Mouse (Mus musculus): ENCODE results near the gene Taf4.

Gene Taf4

DNA sequence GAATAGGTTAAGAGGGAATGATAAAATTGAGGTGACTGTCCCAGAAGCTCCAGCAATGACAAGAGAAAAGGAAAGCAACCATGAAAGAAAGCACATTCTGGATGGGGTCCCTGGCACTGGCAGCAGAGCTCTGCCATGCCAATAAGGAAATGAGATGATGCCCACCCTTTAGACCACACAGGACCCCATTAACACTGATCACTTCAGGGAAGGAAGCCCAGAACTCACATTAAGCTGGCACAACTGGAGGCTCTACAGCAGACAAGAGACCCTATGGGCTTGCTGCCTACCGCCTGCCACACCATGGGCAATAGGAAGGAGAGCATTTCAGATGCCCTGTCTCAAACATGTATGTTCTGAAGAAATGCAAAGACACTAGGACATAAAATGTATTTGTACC lies 34.8 kb downstream of the Taf4 start:
- no peak for DNase-seq (ENCODE audit: low spot score in 2 of 2)

- no peak for DNase-seq (ENCODE audit: low spot score in 2 of 2)
Measured at GRCm38 (mm10) chr2:179937091-179937490, 39.4 kb downstream of the Taf4 start.

DNA sequence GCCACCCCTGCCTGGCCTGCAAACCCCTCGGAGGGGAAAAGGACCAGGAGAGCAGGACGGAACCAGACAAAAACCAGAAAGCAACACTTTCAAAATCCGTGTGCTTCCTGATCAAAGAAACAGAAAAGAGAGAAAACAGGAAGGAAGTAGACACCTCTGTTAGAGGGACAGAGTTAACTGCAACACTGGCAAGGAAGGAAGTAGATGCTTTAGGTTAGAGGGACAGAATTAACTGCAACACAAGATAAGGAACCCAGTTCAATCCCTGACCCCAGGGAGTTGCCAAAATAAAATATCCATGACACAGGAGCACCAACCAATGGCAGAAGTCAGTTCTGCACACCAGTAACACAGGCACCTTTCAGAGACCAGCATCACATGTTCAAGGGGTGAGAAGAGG lies 42.3 kb downstream of the Taf4 start:
- DNase-seq (ENCODE audit: low spot score in 2 of 2) = no peak

DNA sequence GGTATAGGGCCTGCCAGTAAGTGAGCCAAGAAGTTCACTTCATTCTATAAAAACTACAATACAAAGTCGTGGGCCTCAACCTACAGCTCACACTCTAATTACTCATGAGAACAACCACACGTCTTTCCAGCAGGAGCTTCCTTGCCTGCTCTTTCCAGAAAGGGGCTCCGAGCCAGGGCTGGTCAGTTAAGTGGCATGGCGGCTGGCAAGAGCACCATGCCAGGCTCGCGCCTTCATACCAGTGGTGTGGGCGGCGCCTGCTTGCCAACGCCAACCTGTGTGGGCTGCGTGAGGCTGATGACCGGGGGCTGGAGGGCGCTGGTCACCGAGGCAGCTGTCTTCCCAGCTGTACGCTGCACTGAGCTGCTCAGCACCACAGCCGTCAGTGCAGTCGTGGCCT lies 44.7 kb downstream of the Taf4 start:
- no peak for DNase-seq (ENCODE audit: low spot score in 2 of 2)

- no peak for DNase-seq (ENCODE audit: low spot score in 2 of 2)
Measured at GRCm38 (mm10) chr2:179929166-179929565, 47.3 kb downstream of the Taf4 start.

GRCm38 (mm10) chr2:179924038-179924437 lies 52.4 kb downstream of the Taf4 start:
- no peak for DNase-seq (ENCODE audit: low spot score in 2 of 2)

- DNase-seq (ENCODE audit: low spot score in 2 of 2) = no peak
Measured at GRCm38 (mm10) chr2:179921021-179921653, 55.3 kb downstream of the Taf4 start.

DNA sequence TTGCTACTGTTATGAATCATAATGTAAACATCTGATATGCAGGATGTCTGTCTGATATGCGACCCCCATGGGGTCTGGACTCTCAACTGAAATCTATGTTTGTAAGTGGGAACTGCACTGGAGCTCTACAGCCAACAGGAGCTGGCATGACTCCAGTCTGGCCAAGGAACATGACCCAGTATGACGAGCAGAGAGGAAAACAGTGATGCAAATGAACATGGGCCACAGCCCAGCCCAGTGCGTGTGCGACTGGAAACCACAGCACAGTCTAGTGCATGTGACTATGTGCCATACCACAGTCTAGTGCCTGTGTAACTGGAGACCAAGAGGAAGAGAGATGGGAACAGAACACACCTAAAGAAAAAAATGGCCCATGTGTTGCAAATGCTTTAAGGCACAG lies 56.4 kb downstream of the Taf4 start:
- DNase-seq (ENCODE audit: low spot score in 2 of 2) = peak; percentile 12 to 56

DNA sequence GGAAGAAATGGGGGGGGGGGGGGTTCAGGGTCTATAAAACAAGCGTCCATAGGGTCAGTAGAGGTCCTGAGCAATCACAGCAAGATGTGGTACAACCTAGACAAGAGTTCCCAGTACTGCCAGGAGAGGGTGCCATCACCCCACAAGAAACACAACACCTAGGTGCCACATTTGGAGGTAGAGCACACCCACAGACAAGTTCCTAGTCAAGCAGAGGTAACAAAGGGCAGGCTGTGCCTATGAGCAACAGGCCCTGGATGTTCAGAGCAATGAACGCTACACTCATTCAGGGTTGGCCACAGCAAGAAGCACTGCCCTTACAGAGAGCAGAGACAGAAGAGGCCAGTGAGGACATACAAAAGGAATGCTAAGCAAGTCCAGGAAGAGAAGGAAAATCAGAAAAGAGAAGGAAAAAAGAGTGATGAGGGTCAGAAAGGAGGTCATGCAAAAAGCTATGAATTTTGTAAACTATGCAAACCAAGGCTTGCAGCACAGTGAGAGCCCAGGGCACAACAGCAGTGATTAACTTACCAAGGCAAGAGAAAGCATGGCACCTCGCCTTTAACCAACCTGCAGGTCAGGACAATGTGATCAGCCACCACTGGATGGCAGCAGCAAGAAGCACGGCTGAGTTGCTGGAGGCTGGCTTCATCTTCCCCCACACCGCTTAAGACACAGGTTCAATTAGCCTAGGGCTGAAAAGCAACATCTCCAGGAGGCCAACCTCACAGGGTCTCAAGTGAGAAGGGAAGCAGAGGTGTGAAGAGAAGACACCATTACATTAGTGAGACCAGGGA lies 59.4 kb downstream of the Taf4 start:
- DNase-seq (ENCODE audit: low spot score in 2 of 2) = peak; percentile 73 to 75

GRCm38 (mm10) chr2:179914246-179914645 lies 62.2 kb downstream of the Taf4 start:
- DNase-seq (ENCODE audit: low spot score in 2 of 2) = no peak

DNA sequence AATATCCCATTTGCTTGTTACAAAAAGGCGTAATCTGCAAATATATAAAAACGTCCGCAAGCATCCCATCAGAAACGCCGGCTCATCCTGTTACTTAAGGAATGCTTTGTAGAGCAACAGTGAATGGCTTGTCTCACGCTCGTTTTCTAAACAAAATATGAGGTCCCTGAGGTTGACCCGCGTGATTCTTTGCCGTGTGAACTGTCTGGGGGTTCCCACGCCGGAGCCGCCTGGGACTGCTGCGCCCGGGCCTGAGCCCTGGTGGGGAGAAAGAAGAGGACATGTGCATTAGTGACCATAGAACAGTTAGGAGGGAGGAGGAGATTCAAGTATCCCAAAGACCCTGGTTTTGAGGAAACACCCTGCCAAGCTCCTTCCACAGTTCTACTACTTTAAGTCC lies 63.1 kb downstream of the Taf4 start:
- no peak for DNase-seq (ENCODE audit: low spot score in 2 of 2)

DNA sequence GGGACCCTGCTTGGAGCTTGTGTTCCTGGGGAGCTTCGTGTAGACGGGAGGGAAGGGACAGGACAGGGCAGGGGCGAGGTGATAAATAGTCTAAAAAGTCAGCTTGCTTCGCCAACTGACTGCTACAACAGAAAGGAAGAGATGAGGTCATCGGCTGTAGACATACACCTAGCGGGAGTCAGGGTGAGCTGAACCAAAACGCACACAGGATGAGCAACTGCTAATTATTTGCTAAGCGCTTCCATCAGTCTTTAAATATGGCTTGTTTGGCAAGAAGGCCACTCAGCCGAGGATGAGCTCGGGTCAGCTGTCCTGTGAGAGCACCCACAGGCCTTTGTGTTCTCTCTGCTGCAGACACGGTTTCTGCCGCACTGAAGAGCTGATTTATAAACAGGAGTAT lies 63.5 kb downstream of the Taf4 start:
- no peak for DNase-seq (ENCODE audit: low spot score in 2 of 2)

DNA sequence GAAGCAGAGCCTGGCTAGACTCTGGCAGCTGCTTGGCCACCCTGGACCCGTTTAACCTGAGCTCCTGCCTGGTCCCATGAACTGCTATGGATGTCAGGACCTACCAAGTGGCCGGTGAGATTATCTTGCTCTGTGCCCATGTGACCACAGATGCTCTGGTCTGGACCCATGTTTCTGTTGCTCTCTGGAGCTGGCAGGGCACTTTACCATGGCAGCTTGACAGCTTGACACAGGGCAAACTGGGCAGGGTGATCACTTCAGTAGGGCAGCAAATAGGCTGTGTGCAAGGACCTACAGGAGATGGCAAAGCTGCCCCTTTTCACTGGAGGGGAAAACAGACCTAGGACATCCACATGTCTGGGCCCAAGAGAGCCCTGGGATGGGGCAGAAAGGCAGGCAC lies 79.5 kb downstream of the Taf4 start:
- DNase-seq (ENCODE audit: low spot score in 2 of 2) = no peak

DNA sequence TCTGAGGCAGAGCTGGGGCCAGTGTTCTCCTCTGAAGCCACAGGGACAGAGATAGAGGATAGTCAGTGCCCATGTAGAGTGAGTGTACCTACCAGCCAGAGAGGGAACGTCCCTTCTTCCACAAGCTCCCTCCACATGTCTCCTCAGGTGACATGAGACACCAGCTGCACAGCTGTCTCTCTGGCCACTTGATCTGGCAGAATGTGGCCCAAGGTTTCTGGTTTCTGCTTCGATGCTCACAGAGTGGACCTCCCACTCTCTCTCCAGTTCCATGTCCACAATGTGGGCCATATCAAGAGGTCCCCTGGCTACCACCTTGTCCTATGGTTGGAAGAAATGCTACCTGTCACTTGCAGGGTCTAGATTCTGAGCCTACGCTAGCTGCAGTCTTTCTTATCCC lies 85.4 kb downstream of the Taf4 start:
- no peak for DNase-seq (ENCODE audit: low spot score in 2 of 2)

DNA sequence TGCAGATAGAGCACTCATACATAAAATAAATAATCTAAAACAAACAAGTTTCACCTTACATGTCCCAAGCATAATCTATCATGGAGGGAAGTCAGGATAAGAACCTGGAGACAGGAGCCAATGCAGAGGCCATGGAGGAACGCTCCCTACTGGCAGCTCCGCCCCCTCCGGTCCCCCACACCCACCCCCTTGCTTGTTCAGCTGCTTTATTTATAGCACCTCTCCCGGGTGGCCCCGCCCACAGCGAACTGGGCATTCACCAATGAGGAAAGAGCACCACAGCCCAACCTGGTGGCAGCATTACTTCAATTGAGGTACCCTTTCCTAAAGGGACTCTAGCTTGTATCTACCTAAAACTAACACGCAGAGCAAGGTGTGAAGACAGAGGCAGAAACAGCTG lies 91.9 kb downstream of the Taf4 start:
- DNase-seq (ENCODE audit: low spot score in 2 of 2) = no peak

GRCm38 (mm10) chr2:179877551-179878215 lies 98.8 kb downstream of the Taf4 start:
- peak in 1 of 2 experiments; percentile 9 for DNase-seq (ENCODE audit: low spot score in 2 of 2)

- DNase-seq (ENCODE audit: low spot score in 2 of 2) = peak; percentile 33 to 43
Measured at GRCm38 (mm10) chr2:179875147-179875546, 101.3 kb downstream of the Taf4 start.

DNA sequence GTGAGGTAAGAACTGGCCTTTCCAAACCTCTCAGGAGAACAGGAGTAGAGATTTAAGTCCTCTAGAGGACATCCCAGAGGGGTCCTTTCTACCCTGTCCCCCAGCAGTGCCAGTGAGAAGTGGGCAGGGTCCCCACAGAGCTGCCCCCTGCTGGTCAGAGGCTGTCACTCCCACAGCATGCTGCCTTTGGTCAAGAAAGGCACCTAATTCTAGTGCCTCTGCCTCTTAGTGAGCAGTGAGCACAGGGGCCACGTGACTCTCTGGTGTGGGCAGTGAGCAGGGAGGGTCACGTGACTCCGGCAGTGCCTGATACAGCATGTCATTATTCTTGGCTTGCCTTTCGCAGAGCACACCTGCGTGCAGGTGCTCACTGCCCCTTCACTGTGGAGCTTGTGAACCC lies 103.1 kb downstream of the Taf4 start:
- peak; percentile 5 to 30 for DNase-seq (ENCODE audit: low spot score in 2 of 2)

- no peak for DNase-seq (ENCODE audit: low spot score in 2 of 2)
Measured at GRCm38 (mm10) chr2:179872724-179873123, 103.7 kb downstream of the Taf4 start.

DNA sequence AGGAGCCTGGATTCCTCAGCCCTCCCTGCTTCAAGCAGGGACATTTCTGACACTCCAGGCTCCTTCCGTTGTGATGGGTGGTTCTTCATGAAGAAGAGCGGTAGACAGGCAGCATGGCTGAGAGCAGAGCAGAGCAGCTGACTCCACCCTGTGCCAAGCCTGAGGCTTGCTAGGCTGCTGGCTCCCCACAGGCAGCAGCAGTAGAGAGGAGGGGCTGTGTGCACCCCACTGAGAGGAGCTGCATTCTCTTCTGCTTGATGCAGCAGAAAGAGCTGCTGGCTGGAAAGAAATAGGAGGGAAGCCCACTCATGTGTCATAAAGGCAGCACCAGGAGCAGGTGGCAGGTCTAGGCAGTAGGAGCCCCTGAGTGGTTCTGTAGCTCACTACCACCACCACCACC lies 106.6 kb downstream of the Taf4 start:
- no peak for DNase-seq (ENCODE audit: low spot score in 2 of 2)

DNA sequence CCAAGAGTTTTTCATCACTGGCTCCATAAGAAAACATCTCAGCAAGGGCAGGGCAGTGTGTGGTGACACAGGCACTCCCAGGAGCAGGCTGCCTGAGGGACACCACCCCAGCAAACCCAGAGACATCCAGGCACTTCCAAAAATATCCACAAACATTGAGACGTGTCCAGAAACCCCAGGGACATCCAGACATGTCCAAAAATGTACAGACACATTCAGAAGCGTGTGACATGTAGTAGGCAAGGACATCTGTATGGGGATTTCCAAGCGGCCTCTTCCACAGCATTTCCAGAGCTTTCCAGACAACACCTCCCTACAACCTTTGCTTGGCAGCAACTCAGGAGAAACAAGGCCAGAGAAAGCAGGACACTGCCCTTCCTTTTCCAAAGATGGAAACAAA lies 108.8 kb downstream of the Taf4 start:
- DNase-seq (ENCODE audit: low spot score in 2 of 2) = no peak

DNA sequence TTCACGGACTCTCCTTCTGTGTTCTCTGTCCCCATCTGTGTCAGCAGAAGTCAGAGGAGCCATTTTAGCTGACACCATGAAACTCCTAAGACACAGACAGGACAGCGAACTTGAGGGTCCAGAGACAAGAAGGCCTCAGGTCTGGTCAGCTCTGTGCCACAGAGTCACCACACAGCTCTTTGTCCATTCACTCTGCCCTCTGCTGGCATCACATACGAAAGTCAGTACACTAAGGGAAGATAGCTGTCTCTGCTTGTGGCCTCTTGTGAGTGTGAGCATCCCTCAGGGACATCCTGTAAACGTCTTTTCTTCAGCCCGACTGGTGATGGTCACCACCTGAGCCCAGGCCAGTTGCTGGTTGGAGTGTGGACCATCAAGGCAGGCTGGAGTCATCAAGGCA lies 111.3 kb downstream of the Taf4 start:
- DNase-seq (ENCODE audit: low spot score in 2 of 2) = no peak

DNA sequence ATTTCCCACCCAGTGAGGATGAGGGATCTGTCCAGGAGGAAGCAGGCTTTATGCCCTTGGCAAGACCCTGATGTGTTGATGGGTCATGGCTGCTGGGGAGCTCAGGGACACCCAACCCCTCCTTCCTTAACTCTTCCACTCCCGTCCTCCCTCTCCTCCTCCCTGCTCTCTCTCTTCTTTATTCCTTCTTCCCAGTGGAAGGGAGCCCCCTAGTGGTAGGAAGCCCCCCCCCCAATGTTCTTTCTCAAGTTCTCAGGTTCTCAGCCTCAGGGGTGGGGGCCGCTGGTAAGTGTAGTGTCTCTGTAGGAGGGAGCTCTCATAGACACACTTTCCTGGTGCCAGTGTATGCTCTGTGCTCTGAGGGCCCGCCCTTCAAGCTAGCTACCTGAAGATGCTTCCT lies 113.2 kb downstream of the Taf4 start:
- DNase-seq (ENCODE audit: low spot score in 2 of 2) = no peak

All from urinary bladder, postnatal 36 days (tissue).